In genomic region chr12:72938600-72939490, GRCm38 (mm10) we compare ENCODE assay signal across 18 mouse cellular contexts. TPM values are rescaled to one million over a fixed set of nuclear protein-coding genes. Genes with fewer than 3 reads are reported as not detected.
A peak's percentile ranks its signal among the peaks of the same experiment; 100 is the strongest.
DNase-seq lines count a peak whose midpoint lies in the region; ATAC-seq and TF ChIP-seq lines count a peak whose summit lies in the region.
"Had no signal": no experiment of that assay in that cellular context is flagged by ENCODE, and none has a peak within 500 bp of the region (broad histone marks: within the 10 kb centered on the region; RNA-seq: fewer than 3 reads in every experiment).

No protein-coding gene starts in this region.

- no peak for TF ChIP-seq POLR2A in kidney, adult 2 months (IDR thresholded peaks at IDR 0.05; ENCODE audit: low read depth, low read length)
- TF ChIP-seq POLR2A in brain, embryonic 14.5 days (IDR thresholded peaks at IDR 0.05; ENCODE audit: borderline replicate concordance, extremely low read depth, insufficient read depth, insufficient read length, poor library complexity, severe bottlenecking) = no peak

- no peak for TF ChIP-seq CTCF in kidney, adult 2 months (conservative IDR thresholded peaks at IDR 0.05; ENCODE audit: insufficient read depth, insufficient read length, low read depth, low read length)
- no peak for TF ChIP-seq CTCF in brain, embryonic 14.5 days (IDR thresholded peaks at IDR 0.05; ENCODE audit: borderline replicate concordance, extremely low read depth, insufficient read depth, insufficient read length)

- H3K4me3 ChIP-seq in forebrain, embryonic 13.5 days = no peak overlapping the region
- H3K4me3 ChIP-seq in forebrain, embryonic 11.5 days (ENCODE audit: low read depth, low read length) = no peak overlapping the region
- H3K4me3 ChIP-seq in kidney, embryonic 15.5 days (replicated peaks) = peak overlapping the region; percentile 19; the same call in 1 of the 2 replicates
- no peak overlapping the region for H3K4me3 ChIP-seq in kidney, adult 2 months (ENCODE audit: insufficient read depth, low read depth, low read length)
- no peak overlapping the region for H3K4me3 ChIP-seq in limb, embryonic 11.5 days (ENCODE audit: low read depth, low read length)

- peaks cover 96% of the 10 kb centered on the region for H3K27me3 ChIP-seq in forebrain, embryonic 13.5 days
- peaks cover 80% of the 10 kb centered on the region for H3K27me3 ChIP-seq in forebrain, embryonic 11.5 days (ENCODE audit: control insufficient read depth, insufficient read depth, low read length)
- peaks cover 96% of the 10 kb centered on the region for H3K27me3 ChIP-seq in kidney, embryonic 15.5 days
- H3K27me3 ChIP-seq in kidney, adult 2 months (replicated peaks; ENCODE audit: control insufficient read depth, insufficient read depth, low read length) = peaks cover 12% of the 10 kb centered on the region
- peaks cover 75% of the 10 kb centered on the region for H3K27me3 ChIP-seq in limb, embryonic 11.5 days (ENCODE audit: control insufficient read depth, insufficient read depth, low read length)

- no peak for ATAC-seq in forebrain, embryonic 13.5 days
- no peak for ATAC-seq in forebrain, embryonic 11.5 days (replicated peaks; ENCODE audit: low FRiP score)
- no peak for ATAC-seq in kidney, embryonic 15.5 days (replicated peaks; ENCODE audit: low FRiP score)
- ATAC-seq in limb, embryonic 11.5 days (ENCODE audit: insufficient number of reproducible peaks, low FRiP score, low TSS enrichment, low read depth) = no peak
- ATAC-seq: intestine, postnatal 0 days; Patski had no signal

- no peaks in the 10 kb centered on the region for H3K36me3 ChIP-seq in forebrain, embryonic 13.5 days (ENCODE audit: poor library complexity, severe bottlenecking)
- H3K36me3 ChIP-seq in forebrain, embryonic 11.5 days (ENCODE audit: control insufficient read depth, insufficient read depth, low read length) = no peaks in the 10 kb centered on the region
- no peaks in the 10 kb centered on the region for H3K36me3 ChIP-seq in kidney, embryonic 15.5 days
- no peaks in the 10 kb centered on the region for H3K36me3 ChIP-seq in kidney, adult 2 months (ENCODE audit: control insufficient read depth, insufficient read depth, low read length)
- no peaks in the 10 kb centered on the region for H3K36me3 ChIP-seq in limb, embryonic 11.5 days (ENCODE audit: control insufficient read depth, insufficient read depth, low read length)

- H3K4me2 ChIP-seq in forebrain, embryonic 13.5 days = peak overlapping the region; percentile 42; the same call in 1 of the 2 replicates
- no peak overlapping the region for H3K4me2 ChIP-seq in forebrain, embryonic 11.5 days (ENCODE audit: low read depth, low read length, severe bottlenecking)
- H3K4me2 ChIP-seq in kidney, embryonic 15.5 days = no peak overlapping the region
- 0 out of 2 replicates have a peak overlapping the region, but pooled peaks have one; percentile 28 for H3K4me2 ChIP-seq in limb, embryonic 11.5 days (ENCODE audit: low read depth, severe bottlenecking)

- no peak overlapping the region for H3K9ac ChIP-seq in forebrain, embryonic 13.5 days
- H3K9ac ChIP-seq in forebrain, embryonic 11.5 days (ENCODE audit: low read length) = no peak overlapping the region
- no peak overlapping the region for H3K9ac ChIP-seq in kidney, embryonic 15.5 days
- no peak overlapping the region for H3K9ac ChIP-seq in limb, embryonic 11.5 days (ENCODE audit: low read length)

- no peak overlapping the region for H3K27ac ChIP-seq in forebrain, embryonic 13.5 days
- no peak overlapping the region for H3K27ac ChIP-seq in forebrain, embryonic 11.5 days (ENCODE audit: low read depth, low read length)
- no peak overlapping the region for H3K27ac ChIP-seq in kidney, embryonic 15.5 days
- H3K27ac ChIP-seq in kidney, adult 2 months (ENCODE audit: insufficient read depth, low read depth, low read length) = no peak overlapping the region
- H3K27ac ChIP-seq in limb, embryonic 11.5 days (replicated peaks; ENCODE audit: low read depth, low read length) = no peak overlapping the region
- H3K27ac ChIP-seq: stomach, postnatal 0 days had no signal

- 3% methylated on average over 14 of the region's 14 CpGs for WGBS in forebrain, embryonic 13.5 days
- 2% methylated on average over 14 of the region's 14 CpGs for WGBS in forebrain, embryonic 11.5 days
- WGBS in kidney, embryonic 15.5 days = 3% methylated on average over 14 of the region's 14 CpGs
- 5% methylated on average over 14 of the region's 14 CpGs for WGBS in kidney, adult 2 months
- WGBS in limb, embryonic 11.5 days = 4% methylated on average over 14 of the region's 14 CpGs

- H3K4me1 ChIP-seq in forebrain, embryonic 13.5 days = peaks cover 9% of the 10 kb centered on the region; the same call in 1 of the 2 replicates
- peaks cover 6% of the 10 kb centered on the region; the same call in 1 of the 2 replicates for H3K4me1 ChIP-seq in forebrain, embryonic 11.5 days (replicated peaks; ENCODE audit: control insufficient read depth, insufficient read depth, low read length)
- peaks cover 12% of the 10 kb centered on the region for H3K4me1 ChIP-seq in kidney, embryonic 15.5 days
- no peaks in the 10 kb centered on the region for H3K4me1 ChIP-seq in kidney, adult 2 months (ENCODE audit: control insufficient read depth, insufficient read depth, low read length)
- no peaks in the 10 kb centered on the region for H3K4me1 ChIP-seq in limb, embryonic 11.5 days (ENCODE audit: control insufficient read depth, insufficient read depth, low read length)

- no peaks in the 10 kb centered on the region for H3K9me3 ChIP-seq in forebrain, embryonic 13.5 days (replicated peaks)
- no peaks in the 10 kb centered on the region for H3K9me3 ChIP-seq in forebrain, embryonic 11.5 days (ENCODE audit: control insufficient read depth, low read length)
- no peaks in the 10 kb centered on the region for H3K9me3 ChIP-seq in kidney, embryonic 15.5 days (replicated peaks)
- H3K9me3 ChIP-seq in limb, embryonic 11.5 days (ENCODE audit: control insufficient read depth, low read length) = no peaks in the 10 kb centered on the region

- no peak for DNase-seq in forebrain, embryonic 11.5 days (ENCODE audit: low spot score)
- DNase-seq in kidney, adult 2 months = no peak
- peak; percentile 30 for DNase-seq in brain, embryonic 14.5 days (ENCODE audit: low read depth)
- peak; percentile 27 for DNase-seq in limb, embryonic 11.5 days (ENCODE audit: low spot score)
- no peak for DNase-seq in layer of hippocampus, postnatal 14 days (ENCODE audit: low spot score in 2 of 2)
- DNase-seq in adipocyte (ENCODE audit: low spot score) = no peak
- DNase-seq: adrenal gland, adult 8-10 months; layer of hippocampus, adult 9-11 months; lung, postnatal 14 days had no signal

RNA-seq across cellular contexts. Expression of gene Six6, which starts 0.8 kb away (rescaled TPM):
- 1.3 and 2.9 TPM in 2 replicates for polyA plus RNA-seq in forebrain, embryonic 13.5 days (2015; fragmentation: Nextera tagmentation; extraction: Ambion mirVana)
- 0.19 TPM in 1 of 2 replicates, not detected in the other for polyA plus RNA-seq in forebrain, embryonic 11.5 days (2014; fragmentation: Nextera tagmentation; extraction: Ambion mirVana)
- not detected in 2 replicates for polyA plus RNA-seq in kidney, embryonic 15.5 days (2015; fragmentation: Nextera tagmentation; extraction: Ambion mirVana)
- polyA plus RNA-seq in kidney, adult 2 months (2012; rRNA removed) = not detected in 2 replicates
- 0.74 and 0.98 TPM in 2 replicates for polyA plus RNA-seq in brain, embryonic 14.5 days (2012; rRNA removed)
- not detected in 2 replicates for polyA plus RNA-seq in limb, embryonic 11.5 days (2014; fragmentation: Nextera tagmentation; extraction: Ambion mirVana)
- not detected for total RNA-seq in layer of hippocampus, postnatal 14 days (2021)
- total RNA-seq: adrenal gland, adult 8-10 months; monocyte, adult 5-6 weeks had no signal
- polyA plus RNA-seq: C2C12; intestine, postnatal 0 days; liver, embryonic 11.5 days; Patski; small intestine, adult 2 months; stomach, postnatal 0 days had no signal

RNA-seq across cellular contexts. Expression of gene 4930447C04Rik, which starts 1.7 kb away (rescaled TPM):
- 1.8 and 2.1 TPM in 2 replicates for polyA plus RNA-seq in forebrain, embryonic 13.5 days (2015; fragmentation: Nextera tagmentation; extraction: Ambion mirVana)
- 2.1 and 2.9 TPM in 2 replicates for polyA plus RNA-seq in forebrain, embryonic 11.5 days (2014; fragmentation: Nextera tagmentation; extraction: Ambion mirVana)
- polyA plus RNA-seq in kidney, embryonic 15.5 days (2015; fragmentation: Nextera tagmentation; extraction: Ambion mirVana) = 1.6 and 2.0 TPM in 2 replicates
- polyA plus RNA-seq in kidney, adult 2 months (2012; rRNA removed) = not detected in 2 replicates
- polyA plus RNA-seq in brain, embryonic 14.5 days (2012; rRNA removed) = 6.3 and 6.7 TPM in 2 replicates
- 2.6 and 4.1 TPM in 2 replicates for polyA plus RNA-seq in limb, embryonic 11.5 days (2014; fragmentation: Nextera tagmentation; extraction: Ambion mirVana)
- total RNA-seq in layer of hippocampus, postnatal 14 days (2021) = 1 to 10 TPM; 4.2 to 6.2 TPM
- total RNA-seq: monocyte, adult 5-6 weeks had no signal
- polyA plus RNA-seq: C2C12; Patski; small intestine, adult 2 months had no signal

Comparison
In these comparisons a context has a peak if more than half of its experiments do, and no peak if none do; other contexts are left out.
1. H3K4me2 ChIP-seq: peak in forebrain, embryonic 13.5 days (single experiment) and limb, embryonic 11.5 days (single experiment); none in forebrain, embryonic 11.5 days (single experiment) and kidney, embryonic 15.5 days (single experiment).
2. DNase-seq: peak in brain, embryonic 14.5 days (single experiment) and limb, embryonic 11.5 days (single experiment); none in forebrain, embryonic 11.5 days (single experiment), kidney, adult 2 months (single experiment), layer of hippocampus, postnatal 14 days (0 of 2) and adipocyte (single experiment).